Mouse (Mus musculus) liver, embryonic 14.5 days (tissue): Measurements from ENCODE around the gene Cbx2. TPM values are rescaled to one million over a fixed set of nuclear protein-coding genes. Genes with fewer than 3 reads are reported as not detected.

Experiments
- ATAC-seq: fragments of 200-750 bp; cut with Nextera tagmentation; 2 replicates; pipeline ENCODE4 v1.8.0; 2017; ENCODE audit warnings: moderate number of reproducible peaks, mild to moderate bottlenecking, moderate library complexity; ENCODE audit not compliant: insufficient read depth
- DNase-seq, 3 experiments: peaks; one replicate each; pipeline ENCODE4 v3.0.0-alpha.2; 2012 to 2013; ENCODE audit warnings: low read depth in 3 of 3, low spot score in 3 of 3
- H3K27ac ChIP-seq: fragments of 300-500 bp; sonication (generic); 2 replicates; pipeline ENCODE4 v1.5.1; 2014; ENCODE audit warnings: moderate library complexity, mild to moderate bottlenecking, control low read depth, inconsistent platforms
- H3K27me3 ChIP-seq: fragments of 300-500 bp; sonication (generic); 2 replicates; pipeline ENCODE4 v1.6.1; 2014; ENCODE audit warnings: mild to moderate bottlenecking, low read length, moderate library complexity; ENCODE audit not compliant: control insufficient read depth, insufficient read depth
- H3K36me3 ChIP-seq: fragments of 300-500 bp; sonication (generic); replicated peaks from 2 replicates; pipeline ENCODE4 v1.6.1; 2014; ENCODE audit warnings: low read depth; ENCODE audit not compliant: control insufficient read depth, insufficient read depth
- H3K4me1 ChIP-seq, 2 experiments: fragments of 200-500 bp in 1 of 2; fragments of 300-500 bp in 1 of 2; sonication (generic) in 1 of 2; replicated peaks; 2 replicates each; pipeline ENCODE4 v1.6.1; 2012 to 2014; ENCODE audit warnings: antibody characterized with exemption in 1 of 2, inconsistent platforms in 1 of 2, low read length in 1 of 2; ENCODE audit not compliant: control insufficient read depth in 2 of 2, insufficient read depth in 2 of 2
- H3K4me2 ChIP-seq: fragments of 300-500 bp; sonication (generic); 2 replicates; pipeline ENCODE4 v1.6.1; 2014; ENCODE audit warnings: low read depth, mild to moderate bottlenecking, control low read depth, moderate library complexity
- H3K4me3 ChIP-seq, 2 experiments: fragments of 200-500 bp in 1 of 2; fragments of 300-500 bp in 1 of 2; sonication (generic) in 1 of 2; 2 replicates each; pipeline ENCODE4 v1.5.1; 2012 to 2014; ENCODE audit warnings: low read depth in 2 of 2, low read length in 2 of 2, mild to moderate bottlenecking in 2 of 2, control low read depth in 1 of 2, inconsistent platforms in 1 of 2, moderate library complexity in 1 of 2; ENCODE audit not compliant: insufficient read depth in 1 of 2
- H3K9ac ChIP-seq: fragments of 300-500 bp; sonication (generic); replicated peaks from 2 replicates; pipeline ENCODE4 v1.6.1; 2014; ENCODE audit warnings: mild to moderate bottlenecking, control low read depth, moderate library complexity
- H3K9me3 ChIP-seq: fragments of 300-500 bp; sonication (generic); 2 replicates; pipeline ENCODE4 v1.6.1; 2016; ENCODE audit warnings: low read length, mixed read lengths; ENCODE audit not compliant: control insufficient read depth
- CTCF ChIP-seq: IDR thresholded peaks from 2 replicates; pipeline ENCODE4 v1.5.1; 2016; ENCODE audit warnings: antibody characterized with exemption, low read depth, control low read depth
- EP300 ChIP-seq: IDR thresholded peaks from 2 replicates; pipeline ENCODE4 v1.6.1; 2016; ENCODE audit warnings: antibody characterized with exemption, low read depth
- WGBS: fragments of 180-500 bp; shearing (Covaris S2); extraction: QIAGEN DNeasy Blood & Tissue Kit; methylation state at CpG from one replicate; pipeline ENCODE4 v1.1.7; 2014; ENCODE audit not compliant: insufficient replicate concordance; 5-methylcytosine and 5-hydroxymethylcytosine counted together
- polyA plus RNA-seq, 2 experiments: library from polyadenylated mRNA; depleted of rRNA in 1 of 2; stranded (reverse) in 1 of 2; unstranded in 1 of 2; fragments of >200 nt; fragmentation: Nextera tagmentation in 1 of 2; extraction: Ambion mirVana in 1 of 2; gene quantifications; 2 replicates each; pipeline versions ENCODE4 v1.2.1 to v1.2.3; 2012 to 2014

Cbx2 gene
- 1.4 and 1.7 TPM in 2 replicates for polyA plus RNA-seq (2012; rRNA removed)
- 1.8 and 2.4 TPM in 2 replicates for polyA plus RNA-seq (2014; fragmentation: Nextera tagmentation; extraction: Ambion mirVana)

DNA sequence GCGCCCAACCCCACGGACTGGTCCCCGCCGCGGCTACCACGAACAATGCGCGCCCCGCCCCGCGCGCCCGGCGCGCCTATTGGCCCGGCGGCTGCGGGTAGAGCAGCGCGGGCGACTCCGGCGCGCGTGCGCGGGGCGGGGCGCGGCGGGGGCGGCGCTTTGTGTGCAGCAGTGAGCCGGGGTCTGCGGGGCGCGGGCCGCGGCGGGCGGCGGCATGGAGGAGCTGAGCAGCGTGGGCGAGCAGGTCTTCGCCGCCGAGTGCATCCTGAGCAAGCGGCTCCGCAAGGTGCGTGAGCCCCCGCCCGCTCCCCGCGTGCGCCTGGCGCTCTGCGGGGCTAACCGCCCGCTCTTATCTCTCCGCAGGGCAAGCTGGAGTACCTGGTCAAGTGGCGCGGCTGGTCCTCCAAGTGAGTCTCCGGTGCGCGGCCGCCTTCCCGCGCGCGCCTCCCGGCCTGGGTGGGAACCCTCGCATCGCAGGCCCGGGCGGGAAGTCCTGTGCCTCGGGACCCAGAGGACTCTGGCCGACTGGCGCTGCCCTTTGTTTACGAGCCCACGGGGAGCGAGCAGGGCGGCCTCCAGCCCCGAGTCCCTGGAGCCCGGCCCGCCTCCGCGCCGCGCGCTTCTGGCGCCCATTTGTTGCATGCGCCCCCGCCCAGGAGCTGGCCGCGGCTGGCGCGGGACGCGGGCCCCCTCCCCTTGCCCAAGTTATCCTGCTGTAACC, at the start of gene Cbx2:
Gene Cbx2, plus strand, starts transcription at position 68 of the 721 bp plus-strand sequence.
- Histone ChIP-seq H3K4me3 (peak within 1 kb of the TSS; percentile 56 to 62), H3K4me1 (0 out of 4 replicates have a peak, but pooled peaks cover 0 to 2% of the 10 kb centered on the region in 2 experiments), H3K36me3 (no peaks in the 10 kb centered on the region), H3K9me3 (no peaks in the 10 kb centered on the region), H3K27me3 (peaks cover 35% of the 10 kb centered on the region), H3K9ac (no peak within 1 kb of the TSS), H3K27ac (no peak within 1 kb of the TSS), H3K4me2 (peak within 1 kb of the TSS; percentile 65)
- no peak for TF ChIP-seq CTCF
- no peak for TF ChIP-seq EP300
- under 1% methylated on average over 91 of the region's 99 CpGs for WGBS
- peak in 1 of 3 experiments; percentile 38 for DNase-seq
- ATAC-seq: peak; percentile 77

- Histone ChIP-seq H3K27me3 (no peaks in the 10 kb centered on the region), H3K27ac (no peak overlapping the region), H3K4me3 (no peak overlapping the region), H3K36me3 (no peaks in the 10 kb centered on the region), H3K4me2 (no peak overlapping the region), H3K4me1 (peaks cover 0 to 3% of the 10 kb centered on the region in 2 experiments; a peak in 1 of 4 replicates), H3K9me3 (no peaks in the 10 kb centered on the region), H3K9ac (no peak overlapping the region)
- DNase-seq (no peak), ATAC-seq (no peak)
- no peak for TF ChIP-seq CTCF
- TF ChIP-seq EP300: no peak
- WGBS: 67% methylated on average over 7 of the region's 7 CpGs
Observed at GRCm38 (mm10) chr11:118974340-118974739, 48.4 kb upstream of the Cbx2 start.

DNA sequence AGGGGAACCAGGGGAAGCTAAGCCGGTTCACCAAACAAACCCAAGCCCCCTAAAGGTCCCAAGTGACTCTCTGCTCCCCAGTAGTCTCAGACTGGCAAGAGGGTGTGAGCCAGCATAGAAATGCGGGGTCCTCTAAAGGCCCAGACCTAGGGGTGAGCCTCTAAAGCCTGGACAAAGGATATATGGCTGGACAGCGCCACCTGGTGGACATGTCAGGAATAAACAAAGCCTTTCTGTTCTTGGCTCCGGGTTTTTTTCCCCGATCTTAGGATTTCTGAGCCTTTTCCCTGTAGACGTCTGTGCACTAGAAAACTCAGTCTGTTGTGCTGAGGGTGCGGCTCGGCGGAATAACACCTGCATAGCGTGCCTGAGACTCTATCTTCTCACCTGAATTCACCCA, 47.3 kb upstream of the Cbx2 start:
- ATAC-seq: no peak
- H3K9me3 ChIP-seq: no peaks in the 10 kb centered on the region
- no peaks in the 10 kb centered on the region for H3K36me3 ChIP-seq
- WGBS: 3% methylated on average over 10 of the region's 10 CpGs
- H3K27ac ChIP-seq: no peak overlapping the region
- peak overlapping the region; percentile 31 for H3K4me2 ChIP-seq
- no peaks in the 10 kb centered on the region for H3K27me3 ChIP-seq
- no peak overlapping the region for H3K4me3 ChIP-seq
- H3K9ac ChIP-seq: no peak overlapping the region
- H3K4me1 ChIP-seq: peaks cover 0 to 3% of the 10 kb centered on the region in 2 experiments; a peak in 1 of 4 replicates
- peak; percentile 20 to 35 (median 28) for DNase-seq
- peak; percentile 89 for TF ChIP-seq CTCF
- no peak for TF ChIP-seq EP300

- no peak overlapping the region for H3K27ac ChIP-seq
Observed at GRCm38 (mm10) chr11:118975917-118976316, 46.8 kb upstream of the Cbx2 start.

DNA sequence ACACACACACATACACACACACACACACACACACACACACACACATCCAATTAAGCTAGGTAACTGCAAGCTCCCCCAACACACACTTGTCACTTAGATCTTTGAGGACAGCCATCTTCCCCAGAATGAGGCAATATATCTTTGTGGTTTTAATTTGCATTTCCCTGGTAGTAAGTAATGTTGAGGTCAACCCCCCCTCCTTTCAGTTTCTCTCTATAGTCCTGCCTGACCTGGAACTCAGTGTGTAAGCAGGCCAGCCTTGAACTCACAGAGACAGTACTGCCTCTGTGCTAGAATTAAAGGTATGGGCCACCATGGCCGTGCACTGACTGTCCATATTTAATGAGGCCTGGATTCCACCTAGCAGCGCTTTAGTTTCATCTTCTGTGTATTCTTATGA, 42.4 kb upstream of the Cbx2 start:
- Histone ChIP-seq H3K9ac (no peak overlapping the region), H3K27me3 (no peaks in the 10 kb centered on the region), H3K4me1 (peaks cover 0 to 3% of the 10 kb centered on the region in 2 experiments; a peak in 1 of 4 replicates), H3K36me3 (no peaks in the 10 kb centered on the region), H3K4me2 (no peak overlapping the region), H3K9me3 (no peaks in the 10 kb centered on the region), H3K27ac (no peak overlapping the region), H3K4me3 (no peak overlapping the region)
- DNase-seq (no peak), ATAC-seq (no peak)
- TF ChIP-seq CTCF: no peak
- no peak for TF ChIP-seq EP300
- 53% methylated on average over 2 of the region's 2 CpGs for WGBS

More at GRCm38 (mm10) chr11:118975917-118976316, 46.8 kb upstream of the Cbx2 start:
- no peaks in the 10 kb centered on the region for H3K27me3 ChIP-seq
- peak overlapping the region; percentile 31 for H3K4me2 ChIP-seq
- H3K4me3 ChIP-seq: no peak overlapping the region
- WGBS: 14% methylated on average over 12 of the region's 12 CpGs
- peak in 2 of 3 experiments; percentile 15 to 17 for DNase-seq
- no peaks in the 10 kb centered on the region for H3K9me3 ChIP-seq
- H3K4me1 ChIP-seq: peaks cover 0 to 3% of the 10 kb centered on the region in 2 experiments; a peak in 1 of 4 replicates
- TF ChIP-seq EP300 (no peak), CTCF (no peak)
- H3K36me3 ChIP-seq: no peaks in the 10 kb centered on the region
- no peak for ATAC-seq
- H3K9ac ChIP-seq: no peak overlapping the region
